ENCODE assay signal across 27 mouse cellular contexts in genomic region chr17:79622574-79622973, GRCm38 (mm10).
"Had no signal": no experiment of that assay in that cellular context is flagged by ENCODE, and none has a peak within 500 bp of the region (broad histone marks: within the 10 kb centered on the region; RNA-seq: fewer than 3 reads in every experiment).

No protein-coding gene starts in this region.

- H3K9ac ChIP-seq: limb, embryonic 12.5 days; limb, embryonic 13.5 days; limb, embryonic 15.5 days; liver, embryonic 12.5 days; liver, embryonic 13.5 days; liver, embryonic 14.5 days; liver, embryonic 15.5 days; liver, postnatal 0 days; lung, embryonic 14.5 days; lung, embryonic 15.5 days; midbrain, embryonic 12.5 days; midbrain, embryonic 13.5 days; midbrain, embryonic 15.5 days had no signal

- H3K4me1 ChIP-seq: limb, embryonic 10.5 days; limb, embryonic 12.5 days; limb, embryonic 13.5 days; limb, embryonic 15.5 days; liver, embryonic 12.5 days; liver, embryonic 13.5 days; liver, embryonic 15.5 days; lung, embryonic 15.5 days; megakaryocyte, embryonic 14.5 days; midbrain, embryonic 10.5 days; midbrain, embryonic 12.5 days; midbrain, embryonic 13.5 days; midbrain, embryonic 15.5 days had no signal

- H3K4me3 ChIP-seq: left cerebral cortex, adult 2 months; limb, embryonic 10.5 days; limb, embryonic 12.5 days; limb, embryonic 13.5 days; limb, embryonic 15.5 days; liver, embryonic 12.5 days; liver, embryonic 13.5 days; liver, embryonic 15.5 days; lung, embryonic 15.5 days; megakaryocyte, embryonic 14.5 days; midbrain, embryonic 10.5 days; midbrain, embryonic 12.5 days; midbrain, embryonic 13.5 days; midbrain, embryonic 15.5 days; myocyte had no signal

- H3K36me3 ChIP-seq: limb, embryonic 10.5 days; limb, embryonic 12.5 days; limb, embryonic 15.5 days; liver, embryonic 12.5 days; liver, embryonic 13.5 days; liver, embryonic 15.5 days; lung, embryonic 15.5 days; midbrain, embryonic 10.5 days; midbrain, embryonic 12.5 days; midbrain, embryonic 13.5 days; midbrain, embryonic 15.5 days had no signal

- H3K27ac ChIP-seq: left cerebral cortex, adult 2 months; limb, embryonic 10.5 days; limb, embryonic 12.5 days; limb, embryonic 13.5 days; limb, embryonic 15.5 days; liver, embryonic 12.5 days; liver, embryonic 13.5 days; liver, embryonic 14.5 days; liver, embryonic 15.5 days; lung, embryonic 15.5 days; macrophage; midbrain, embryonic 10.5 days; midbrain, embryonic 12.5 days; midbrain, embryonic 13.5 days; midbrain, embryonic 15.5 days had no signal

- H3K27me3 ChIP-seq: limb, embryonic 12.5 days; limb, embryonic 13.5 days; limb, embryonic 15.5 days; liver, embryonic 12.5 days; liver, embryonic 13.5 days; liver, embryonic 15.5 days; lung, embryonic 15.5 days; midbrain, embryonic 12.5 days; midbrain, embryonic 13.5 days; midbrain, embryonic 15.5 days had no signal

- DNase-seq: left cerebral cortex, postnatal 4 days; liver, embryonic 13.5 days; liver, postnatal 0 days; lung, adult 18-20 months; lung, adult 2 months; lung, embryonic 14.5 days; lung, postnatal 10 days; lung, postnatal 14 days; lung, postnatal 36 days; lung, postnatal 4 days; midbrain, embryonic 14.5 days had no signal
